Mouse (Mus musculus) embryonic facial prominence, embryonic 12.5 days (tissue): ENCODE measurements around the gene Iqch. TPM values are rescaled to one million over a fixed set of nuclear protein-coding genes. Genes with fewer than 3 reads are reported as not detected.

Source experiments
- ATAC-seq: fragments of 200-750 bp; cut with Nextera tagmentation; 2 replicates; pipeline ENCODE4 v1.8.0; 2017; ENCODE audit not compliant: insufficient number of reproducible peaks, insufficient read depth, low FRiP score, low TSS enrichment
- H3K27ac ChIP-seq: fragments of 300-500 bp; sonication (generic); 2 replicates; pipeline ENCODE4 v1.5.1; 2016; ENCODE audit warnings: mild to moderate bottlenecking
- H3K27me3 ChIP-seq: fragments of 300-500 bp; sonication (generic); 2 replicates; pipeline ENCODE4 v1.6.1; 2016; ENCODE audit warnings: mild to moderate bottlenecking, moderate library complexity
- H3K36me3 ChIP-seq: fragments of 300-500 bp; sonication (generic); 2 replicates; pipeline ENCODE4 v1.6.1; 2016; ENCODE audit warnings: mild to moderate bottlenecking
- H3K4me1 ChIP-seq: fragments of 300-500 bp; sonication (generic); 2 replicates; pipeline ENCODE4 v1.6.1; 2016
- H3K4me2 ChIP-seq: fragments of 300-500 bp; sonication (generic); replicated peaks from 2 replicates; pipeline ENCODE4 v1.6.1; 2016; ENCODE audit warnings: mild to moderate bottlenecking, moderate library complexity
- H3K4me3 ChIP-seq: fragments of 300-500 bp; sonication (generic); 2 replicates; pipeline ENCODE4 v1.5.1; 2016; ENCODE audit warnings: mild to moderate bottlenecking
- H3K9ac ChIP-seq: fragments of 300-500 bp; sonication (generic); 2 replicates; pipeline ENCODE4 v1.6.1; 2016; ENCODE audit warnings: mild to moderate bottlenecking, moderate library complexity
- H3K9me3 ChIP-seq: fragments of 300-500 bp; sonication (generic); 2 replicates; pipeline ENCODE4 v1.6.1; 2016; ENCODE audit warnings: mild to moderate bottlenecking, moderate library complexity
- WGBS: fragments of 180-500 bp; shearing (Covaris S2); methylation state at CpG from one replicate; pipeline ENCODE4 v1.1.7; 2016; 5-methylcytosine and 5-hydroxymethylcytosine counted together
- polyA plus RNA-seq: library from polyadenylated mRNA; unstranded; fragments of >200 nt; fragmentation: Nextera tagmentation; extraction: Ambion mirVana; gene quantifications from 2 replicates; pipeline ENCODE4 v1.2.1, GENCODE M21; 2016

The Iqch gene
- polyA plus RNA-seq, 1 experiment from 2014 or later, result 0.08 TPM

DNA sequence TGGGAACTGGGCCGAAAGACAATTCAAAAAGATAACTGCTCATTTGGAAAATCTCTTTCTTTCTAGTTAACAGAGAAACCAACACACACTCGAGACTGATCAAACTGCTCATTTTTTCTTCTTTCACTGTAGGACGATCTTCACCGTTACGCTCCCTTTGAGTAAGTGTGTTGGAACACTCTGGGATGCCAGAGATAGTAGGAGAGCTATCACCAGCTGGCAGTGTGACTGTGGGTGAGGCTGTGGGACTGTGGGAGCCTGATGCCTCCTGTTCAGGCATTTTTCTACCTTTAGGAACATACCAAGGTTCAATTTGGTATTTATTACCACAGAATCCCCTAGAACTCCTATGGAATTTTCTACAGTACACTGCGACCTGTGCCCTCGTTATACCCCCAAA lies 206.7 kb downstream of the Iqch start:
- no peak for ATAC-seq
- H3K4me3 ChIP-seq, result no peak overlapping the region
- WGBS, result 86% methylated on average over 7 of the region's 7 CpGs
- H3K27me3 ChIP-seq, result no peaks in the 10 kb centered on the region
- H3K9ac ChIP-seq, result no peak overlapping the region
- H3K4me1 ChIP-seq, result 0 out of 2 replicates have a peak, but pooled peaks cover 2% of the 10 kb centered on the region
- no peak overlapping the region for H3K4me2 ChIP-seq
- no peak overlapping the region for H3K27ac ChIP-seq
- H3K36me3 ChIP-seq, result no peaks in the 10 kb centered on the region
- no peaks in the 10 kb centered on the region for H3K9me3 ChIP-seq

GRCm38 (mm10) chr9:63391307-63391706 lies 211.0 kb downstream of the Iqch start:
- WGBS, result 68% methylated on average over 2 of the region's 2 CpGs
- Histone ChIP-seq H3K27me3 (no peaks in the 10 kb centered on the region), H3K4me1 (no peaks in the 10 kb centered on the region), H3K4me3 (no peak overlapping the region), H3K36me3 (no peaks in the 10 kb centered on the region), H3K9me3 (no peaks in the 10 kb centered on the region), H3K4me2 (no peak overlapping the region), H3K27ac (no peak overlapping the region), H3K9ac (no peak overlapping the region)
- ATAC-seq, result no peak

DNA sequence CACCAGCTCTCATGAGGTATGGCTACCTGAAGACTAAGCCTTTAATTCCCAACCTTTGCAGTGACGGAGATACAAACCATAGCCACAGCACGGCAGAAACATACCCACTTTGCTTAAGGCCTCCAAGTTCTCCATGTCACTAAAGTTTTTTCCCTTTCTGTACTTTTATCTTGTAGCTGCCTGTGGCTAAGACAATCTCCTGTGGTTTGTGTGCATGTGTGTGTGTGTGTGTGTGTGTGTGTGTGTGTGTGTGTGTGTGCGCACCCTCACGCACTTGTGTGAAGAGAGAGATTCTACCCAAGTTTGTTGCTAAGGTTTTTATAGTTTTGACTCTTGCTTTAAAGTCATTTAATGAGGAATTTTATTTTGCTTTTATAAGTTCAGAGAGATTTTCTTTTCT lies 219.5 kb downstream of the Iqch start:
- no peak overlapping the region for H3K4me2 ChIP-seq
- H3K4me3 ChIP-seq, result no peak overlapping the region
- no peaks in the 10 kb centered on the region for H3K27me3 ChIP-seq
- no peaks in the 10 kb centered on the region for H3K36me3 ChIP-seq
- no peak for ATAC-seq
- no peaks in the 10 kb centered on the region for H3K9me3 ChIP-seq
- no peak overlapping the region for H3K27ac ChIP-seq
- 86% methylated on average over 4 of the region's 4 CpGs for WGBS
- H3K4me1 ChIP-seq, result no peaks in the 10 kb centered on the region
- H3K9ac ChIP-seq, result no peak overlapping the region

GRCm38 (mm10) chr9:63380326-63380725 lies 222.0 kb downstream of the Iqch start:
- WGBS, result 87% methylated on average over 3 of the region's 3 CpGs
- Histone ChIP-seq H3K27ac (no peak overlapping the region), H3K4me3 (no peak overlapping the region), H3K4me2 (no peak overlapping the region), H3K9ac (no peak overlapping the region), H3K9me3 (no peaks in the 10 kb centered on the region), H3K27me3 (no peaks in the 10 kb centered on the region), H3K4me1 (peaks cover 17% of the 10 kb centered on the region), H3K36me3 (no peaks in the 10 kb centered on the region)
- ATAC-seq, result no peak

DNA sequence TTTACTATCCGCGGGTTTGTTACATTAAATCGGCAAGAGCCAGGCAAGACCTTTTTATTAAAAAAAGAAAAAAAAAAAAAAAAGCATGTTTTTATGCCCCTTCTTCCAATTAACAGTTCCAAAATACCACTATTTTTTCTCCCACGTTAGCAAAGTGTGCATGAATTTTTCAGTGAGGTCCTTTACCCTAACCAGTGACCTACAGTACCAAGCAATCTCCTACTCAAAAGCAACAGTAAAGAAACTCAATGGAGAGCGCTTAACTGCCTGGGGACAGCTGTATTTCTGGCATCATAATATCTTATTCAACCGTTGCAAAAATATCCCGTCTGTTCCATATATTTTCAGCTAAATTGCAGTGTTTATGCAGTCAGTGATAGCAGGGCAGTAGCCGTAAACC lies 224.1 kb downstream of the Iqch start:
- 16% methylated on average over 8 of the region's 8 CpGs for WGBS
- peak overlapping the region; percentile 88; the same call in 1 of the 2 replicates for H3K27ac ChIP-seq
- H3K27me3 ChIP-seq, result no peaks in the 10 kb centered on the region
- H3K4me1 ChIP-seq, result peaks cover 27% of the 10 kb centered on the region
- peaks cover 10% of the 10 kb centered on the region; the same call in 1 of the 2 replicates for H3K36me3 ChIP-seq
- no peaks in the 10 kb centered on the region for H3K9me3 ChIP-seq
- H3K9ac ChIP-seq, result peak overlapping the region; percentile 90
- H3K4me2 ChIP-seq, result peak overlapping the region; percentile 89
- H3K4me3 ChIP-seq, result peak overlapping the region; percentile 84
- no peak for ATAC-seq

DNA sequence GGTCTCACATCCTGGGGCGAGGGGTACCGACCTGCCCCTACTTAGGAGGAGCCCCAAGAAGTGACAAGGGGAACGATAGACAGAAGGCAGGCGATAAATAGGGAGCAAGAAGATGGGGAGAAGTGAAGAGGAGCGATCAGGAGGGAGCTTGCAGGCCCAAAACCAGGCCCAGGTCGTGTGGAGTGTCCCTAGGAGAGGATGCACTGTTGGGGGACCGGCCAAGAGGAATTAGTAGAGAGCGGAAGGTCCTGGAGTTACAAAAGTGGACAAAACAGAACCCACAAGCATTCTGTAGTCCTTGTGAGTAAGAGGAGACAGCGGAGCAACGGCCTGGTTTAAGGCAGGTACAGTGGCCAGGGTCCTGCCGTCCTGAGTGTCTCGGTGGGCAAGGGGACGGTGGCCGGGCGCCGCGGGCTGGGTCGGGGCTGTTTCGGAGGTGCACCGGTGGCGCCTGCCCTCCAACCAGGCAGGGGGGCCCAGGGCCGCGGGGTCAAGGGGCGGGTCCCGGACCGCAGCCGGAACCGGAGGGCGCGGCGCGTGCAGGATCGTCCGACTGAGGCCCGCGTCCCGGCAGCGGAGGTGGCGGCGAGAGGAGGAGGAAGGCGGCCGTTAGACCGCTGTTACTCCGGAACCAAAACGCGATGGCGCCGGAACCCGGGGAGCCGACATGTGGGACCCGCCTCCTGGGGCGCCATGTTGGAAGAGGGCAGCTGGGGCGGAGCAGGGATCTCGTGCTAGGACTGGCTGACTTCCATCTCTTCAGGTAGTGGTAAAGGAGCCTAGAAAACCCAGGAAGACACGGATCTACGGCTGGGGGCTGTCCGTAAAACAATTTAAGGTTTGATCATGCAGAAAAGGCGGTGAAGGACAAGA lies 224.8 kb downstream of the Iqch start, which contains the start of gene Map2k5:
Gene Map2k5, minus strand, starts transcription at position 633 of the 873 bp plus-strand sequence.
- Histone ChIP-seq H3K4me1 (peaks cover 27% of the 10 kb centered on the region), H3K4me3 (peak within 1 kb of the TSS; percentile 84), H3K9ac (peak within 1 kb of the TSS; percentile 90), H3K27me3 (no peaks in the 10 kb centered on the region), H3K36me3 (peaks cover 11% of the 10 kb centered on the region; the same call in 1 of the 2 replicates), H3K9me3 (no peaks in the 10 kb centered on the region), H3K27ac (peak within 1 kb of the TSS; percentile 88), H3K4me2 (peak within 1 kb of the TSS; percentile 89)
- WGBS, result under 1% methylated on average over 58 of the region's 58 CpGs
- peak; percentile 89 for ATAC-seq

DNA sequence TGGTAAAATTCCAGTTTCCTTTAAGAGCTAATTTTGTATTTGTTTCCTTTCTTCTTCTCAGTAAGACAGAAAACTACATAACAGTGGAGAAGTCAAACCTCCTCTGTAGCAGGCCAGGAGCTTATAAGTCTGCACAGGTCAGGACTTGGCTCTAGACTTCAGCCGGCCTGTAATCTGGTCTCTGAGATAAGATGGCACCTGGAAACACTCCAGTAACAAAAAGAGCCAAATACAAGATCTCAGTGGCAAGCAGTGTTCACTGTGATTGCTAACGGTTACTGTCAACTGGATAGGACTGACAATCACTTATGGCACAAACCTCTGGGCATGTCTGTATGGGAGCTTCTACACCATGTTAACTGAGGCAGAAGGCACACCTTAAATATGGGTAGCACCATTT lies 229.0 kb downstream of the Iqch start:
- no peak overlapping the region for H3K4me2 ChIP-seq
- ATAC-seq, result no peak
- no peak overlapping the region for H3K27ac ChIP-seq
- H3K9ac ChIP-seq, result no peak overlapping the region
- no peaks in the 10 kb centered on the region for H3K27me3 ChIP-seq
- 85% methylated on average over 2 of the region's 2 CpGs for WGBS
- H3K4me1 ChIP-seq, result peaks cover 27% of the 10 kb centered on the region
- no peaks in the 10 kb centered on the region for H3K9me3 ChIP-seq
- H3K36me3 ChIP-seq, result peaks cover 27% of the 10 kb centered on the region; the same call in 1 of the 2 replicates
- no peak overlapping the region for H3K4me3 ChIP-seq

DNA sequence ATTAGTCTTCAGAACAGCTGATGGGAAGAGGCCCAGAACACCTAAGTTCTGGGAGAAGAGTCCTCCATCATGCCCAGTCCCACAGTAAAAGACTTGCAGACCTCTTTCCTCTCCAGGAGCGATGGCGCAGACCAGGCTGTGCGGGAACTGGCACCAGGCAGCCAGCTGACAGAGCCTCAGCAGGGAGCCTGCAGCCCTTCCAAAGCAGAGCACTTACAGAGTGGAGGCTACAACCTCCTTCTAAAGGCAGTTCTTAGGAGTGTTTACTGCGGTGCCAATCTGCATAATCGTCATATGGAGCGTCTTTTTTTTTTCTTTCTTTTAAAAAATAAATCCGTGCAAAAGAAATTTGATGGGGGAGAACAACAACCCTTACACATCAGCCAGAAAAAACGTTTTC lies 229.8 kb downstream of the Iqch start:
- Histone ChIP-seq H3K4me2 (no peak overlapping the region), H3K36me3 (peaks cover 27% of the 10 kb centered on the region; the same call in 1 of the 2 replicates), H3K4me3 (no peak overlapping the region), H3K4me1 (peaks cover 27% of the 10 kb centered on the region), H3K27me3 (no peaks in the 10 kb centered on the region), H3K9me3 (no peaks in the 10 kb centered on the region), H3K27ac (no peak overlapping the region), H3K9ac (no peak overlapping the region)
- 73% methylated on average over 8 of the region's 8 CpGs for WGBS
- no peak for ATAC-seq

Other genes starting within 250 kb of the Iqch start
- 43.7 and 43.9 TPM in 2 replicates for gene Map2k5, start 224.6 kb downstream of the Iqch start, polyA plus RNA-seq
- 36.8 and 38.8 TPM in 2 replicates for gene 2300009A05Rik, start 203.2 kb downstream of the Iqch start, polyA plus RNA-seq
- gene Aagab, start 167 bp upstream of the Iqch start, polyA plus RNA-seq, result 28.7 and 28.9 TPM in 2 replicates
- 37.4 and 38.6 TPM in 2 replicates for gene Smad3, start 155.5 kb upstream of the Iqch start, polyA plus RNA-seq